Mouse (Mus musculus) liver, embryonic 14.5 days (tissue): ENCODE measurements around the gene Bmp6.

ENCODE experiments used
- CTCF ChIP-seq: IDR thresholded peaks from 2 replicates; pipeline ENCODE4 v1.5.1; 2016; ENCODE audit warnings: antibody characterized with exemption, low read depth, control low read depth
- EP300 ChIP-seq: IDR thresholded peaks from 2 replicates; pipeline ENCODE4 v1.6.1; 2016; ENCODE audit warnings: antibody characterized with exemption, low read depth

DNA sequence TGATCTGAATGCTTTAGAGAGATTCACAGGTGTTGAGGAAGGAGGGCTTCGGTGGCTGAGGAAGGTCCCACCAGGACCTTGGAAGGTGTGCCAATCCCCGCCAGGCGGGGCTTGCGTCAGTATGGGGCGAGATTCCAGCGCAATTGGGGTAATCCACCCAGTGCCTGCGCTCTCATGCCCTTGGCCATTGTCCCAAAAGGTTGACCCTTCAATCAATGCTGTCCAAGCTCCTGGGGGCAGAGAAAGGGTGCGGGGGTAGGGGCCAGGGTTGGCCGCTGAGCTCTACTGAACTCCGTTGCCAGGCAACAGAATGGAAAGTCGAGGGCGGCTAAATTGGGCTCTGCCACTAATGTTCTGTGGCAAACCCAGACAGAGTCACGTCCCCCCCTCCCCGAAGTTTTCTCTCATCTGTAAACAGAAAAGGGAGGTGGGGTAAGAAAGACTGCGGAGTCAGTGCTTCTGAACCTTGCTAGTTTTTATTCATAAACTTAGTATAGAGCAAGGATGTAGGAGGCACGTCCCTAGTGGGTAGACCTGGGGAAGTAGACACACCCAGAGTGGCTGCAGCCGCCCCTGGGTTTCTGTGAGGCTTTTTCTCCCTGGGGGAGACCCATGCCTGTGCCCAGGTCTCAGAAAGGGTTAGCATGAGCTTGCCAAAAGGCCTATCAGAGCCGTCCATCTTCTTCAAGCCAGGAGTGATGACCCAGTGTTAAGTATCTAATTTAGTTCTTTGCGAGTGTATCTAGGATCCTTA lies 2.3 kb downstream of the Bmp6 start:
- TF ChIP-seq CTCF (no peak), EP300 (no peak)
